Mouse (Mus musculus) stomach, embryonic 16.5 days (tissue): ENCODE measurements around the gene Cd81. TPM values are rescaled to one million over a fixed set of nuclear protein-coding genes. Genes with fewer than 3 reads are reported as not detected.

Experiments
- ATAC-seq: fragments of 200-750 bp; cut with Nextera tagmentation; 2 replicates; pipeline ENCODE4 v1.8.0; 2017; ENCODE audit warnings: moderate number of reproducible peaks, moderate TSS enrichment; ENCODE audit not compliant: insufficient read depth, low FRiP score
- H3K27ac ChIP-seq: fragments of 300-500 bp; sonication (generic); 2 replicates; pipeline ENCODE4 v1.5.1; 2014; ENCODE audit warnings: low read length
- H3K27me3 ChIP-seq: fragments of 300-500 bp; sonication (generic); 2 replicates; pipeline ENCODE4 v1.6.1; 2014; ENCODE audit warnings: low read length, control low read depth, mixed read lengths; ENCODE audit not compliant: control insufficient read depth, insufficient read depth
- H3K36me3 ChIP-seq: fragments of 300-500 bp; sonication (generic); 2 replicates; pipeline ENCODE4 v1.6.1; 2014; ENCODE audit warnings: low read length; ENCODE audit not compliant: control insufficient read depth, insufficient read depth
- H3K4me1 ChIP-seq: fragments of 300-500 bp; sonication (generic); 2 replicates; pipeline ENCODE4 v1.6.1; 2014; ENCODE audit warnings: low read length, control low read depth, mixed read lengths; ENCODE audit not compliant: control insufficient read depth, insufficient read depth
- H3K4me2 ChIP-seq: fragments of 300-500 bp; sonication (generic); 2 replicates; pipeline ENCODE4 v1.6.1; 2014; ENCODE audit warnings: low read depth, low read length, mixed read lengths
- H3K4me3 ChIP-seq: fragments of 300-500 bp; sonication (generic); replicated peaks from 2 replicates; pipeline ENCODE4 v1.5.1; 2014; ENCODE audit warnings: mild to moderate bottlenecking, low read length
- H3K9ac ChIP-seq: fragments of 300-500 bp; sonication (generic); 2 replicates; pipeline ENCODE4 v1.6.1; 2014; ENCODE audit warnings: low read length
- H3K9me3 ChIP-seq: fragments of 300-500 bp; sonication (generic); replicated peaks from 2 replicates; pipeline ENCODE4 v1.6.1; 2016; ENCODE audit warnings: low read length, control low read depth; ENCODE audit not compliant: control insufficient read depth
- WGBS: fragments of 180-500 bp; shearing (Covaris S2); extraction: QIAGEN DNeasy Blood & Tissue Kit; methylation state at CpG from one replicate; pipeline ENCODE4 v1.1.7; 2014; 5-methylcytosine and 5-hydroxymethylcytosine counted together
- polyA plus RNA-seq: library from polyadenylated mRNA; unstranded; fragments of >200 nt; fragmentation: Nextera tagmentation; extraction: Ambion mirVana; gene quantifications from 2 replicates; pipeline ENCODE4 v1.2.1, GENCODE M21; 2015

Gene Cd81
- 638 and 686 TPM in 2 replicates for polyA plus RNA-seq

GRCm38 (mm10) chr7:143052626-143053007 is at the start of gene Cd81:
Gene Cd81, plus strand, starts transcription at chr7:143052739.
- WGBS: under 1% methylated on average over 37 of the region's 37 CpGs
- peak; percentile 84 for ATAC-seq

GRCm38 (mm10) chr7:143004727-143005343 is 47.7 kb upstream of the Cd81 start, which contains the start of gene Tspan32:
Gene Tspan32, plus strand, starts transcription at chr7:143005046.
- Histone ChIP-seq H3K9me3 (no peaks in the 10 kb centered on the region), H3K36me3 (no peaks in the 10 kb centered on the region), H3K4me2 (no peak within 1 kb of the TSS), H3K9ac (peak within 1 kb of the TSS; percentile 29; the same call in 1 of the 2 replicates), H3K27me3 (no peaks in the 10 kb centered on the region), H3K4me1 (peaks cover 33% of the 10 kb centered on the region; the same call in 1 of the 2 replicates), H3K4me3 (peak within 1 kb of the TSS; percentile 10; the same call in 1 of the 2 replicates), H3K27ac (no peak within 1 kb of the TSS)
- WGBS: 72% methylated on average over 4 of the region's 4 CpGs
- ATAC-seq: no peak

More at GRCm38 (mm10) chr7:143052626-143053007, at the start of gene Cd81:
- peak within 1 kb of the TSS; percentile 98 for H3K9ac ChIP-seq
- peaks cover 35% of the 10 kb centered on the region for H3K4me1 ChIP-seq
- H3K27me3 ChIP-seq: no peaks in the 10 kb centered on the region
- H3K9me3 ChIP-seq: no peaks in the 10 kb centered on the region
- peak within 1 kb of the TSS; percentile 97 for H3K4me3 ChIP-seq
- peak within 1 kb of the TSS; percentile 84 for H3K4me2 ChIP-seq
- H3K27ac ChIP-seq: peak within 1 kb of the TSS; percentile 95
- 0 out of 2 replicates have a peak, but pooled peaks cover 3% of the 10 kb centered on the region for H3K36me3 ChIP-seq

DNA sequence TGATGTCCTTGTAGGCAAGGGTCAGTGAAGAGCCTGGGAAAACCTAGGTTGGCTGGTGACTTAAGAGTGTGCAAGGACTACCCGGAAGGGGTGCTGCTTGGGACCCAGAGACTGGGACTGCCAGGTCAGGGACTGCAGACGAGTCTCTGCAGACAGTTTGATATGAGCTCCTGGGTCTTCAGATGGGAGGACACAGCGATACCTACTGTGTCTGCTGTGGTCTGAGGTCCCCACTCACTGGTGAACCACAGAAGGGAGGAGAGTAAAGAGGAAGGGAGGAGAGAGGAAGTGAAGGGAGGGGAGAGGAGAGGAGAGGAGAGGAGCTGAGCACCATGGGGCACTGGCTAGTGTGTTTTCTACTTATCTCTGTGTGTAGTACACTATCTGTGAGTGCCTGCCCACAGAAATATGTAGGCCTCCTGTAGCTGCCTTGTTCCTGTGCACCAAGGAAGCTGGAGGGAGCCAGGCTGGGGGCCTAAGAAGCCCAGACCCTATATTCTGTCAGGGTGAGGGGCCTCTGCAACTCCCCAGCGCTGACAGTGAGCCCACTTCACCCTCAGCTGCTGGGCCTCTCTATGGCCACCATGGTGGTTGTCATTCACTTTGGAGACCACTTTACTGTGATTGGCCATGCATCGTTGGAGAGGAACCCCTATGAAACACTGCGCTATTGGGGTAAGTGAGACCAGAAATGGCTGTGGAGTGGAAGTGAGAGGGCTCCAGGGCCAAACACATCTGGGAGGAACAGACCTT is 47.0 kb upstream of the Cd81 start:
- H3K9ac ChIP-seq: peak overlapping the region; percentile 29; the same call in 1 of the 2 replicates
- no peaks in the 10 kb centered on the region for H3K36me3 ChIP-seq
- H3K27ac ChIP-seq: peak overlapping the region; percentile 26; the same call in 1 of the 2 replicates
- peaks cover 34% of the 10 kb centered on the region; the same call in 1 of the 2 replicates for H3K4me1 ChIP-seq
- peak overlapping the region; percentile 10; the same call in 1 of the 2 replicates for H3K4me3 ChIP-seq
- no peak for ATAC-seq
- no peaks in the 10 kb centered on the region for H3K27me3 ChIP-seq
- no peaks in the 10 kb centered on the region for H3K9me3 ChIP-seq
- no peak overlapping the region for H3K4me2 ChIP-seq
- WGBS: 84% methylated on average over 6 of the region's 6 CpGs

- Histone ChIP-seq H3K9ac (peak overlapping the region; percentile 29; the same call in 1 of the 2 replicates), H3K27me3 (no peaks in the 10 kb centered on the region), H3K9me3 (no peaks in the 10 kb centered on the region), H3K27ac (peak overlapping the region; percentile 26; the same call in 1 of the 2 replicates), H3K4me1 (peaks cover 41% of the 10 kb centered on the region), H3K4me3 (peak overlapping the region; percentile 10; the same call in 1 of the 2 replicates), H3K36me3 (no peaks in the 10 kb centered on the region), H3K4me2 (no peak overlapping the region)
- 0 out of 2 replicates have a peak, but pooled peaks have one; percentile 22 for ATAC-seq
- WGBS: 70% methylated on average over 2 of the region's 2 CpGs
Observed at GRCm38 (mm10) chr7:143006097-143006755, 46.3 kb upstream of the Cd81 start.

GRCm38 (mm10) chr7:143006756-143007598 is 45.6 kb upstream of the Cd81 start:
- H3K27ac ChIP-seq: no peak overlapping the region
- peaks cover 48% of the 10 kb centered on the region for H3K4me1 ChIP-seq
- H3K9ac ChIP-seq: peak overlapping the region; percentile 12; the same call in 1 of the 2 replicates
- no peaks in the 10 kb centered on the region for H3K36me3 ChIP-seq
- no peaks in the 10 kb centered on the region for H3K9me3 ChIP-seq
- no peaks in the 10 kb centered on the region for H3K27me3 ChIP-seq
- no peak overlapping the region for H3K4me3 ChIP-seq
- 84% methylated on average over 8 of the region's 8 CpGs for WGBS
- no peak for ATAC-seq
- no peak overlapping the region for H3K4me2 ChIP-seq

DNA sequence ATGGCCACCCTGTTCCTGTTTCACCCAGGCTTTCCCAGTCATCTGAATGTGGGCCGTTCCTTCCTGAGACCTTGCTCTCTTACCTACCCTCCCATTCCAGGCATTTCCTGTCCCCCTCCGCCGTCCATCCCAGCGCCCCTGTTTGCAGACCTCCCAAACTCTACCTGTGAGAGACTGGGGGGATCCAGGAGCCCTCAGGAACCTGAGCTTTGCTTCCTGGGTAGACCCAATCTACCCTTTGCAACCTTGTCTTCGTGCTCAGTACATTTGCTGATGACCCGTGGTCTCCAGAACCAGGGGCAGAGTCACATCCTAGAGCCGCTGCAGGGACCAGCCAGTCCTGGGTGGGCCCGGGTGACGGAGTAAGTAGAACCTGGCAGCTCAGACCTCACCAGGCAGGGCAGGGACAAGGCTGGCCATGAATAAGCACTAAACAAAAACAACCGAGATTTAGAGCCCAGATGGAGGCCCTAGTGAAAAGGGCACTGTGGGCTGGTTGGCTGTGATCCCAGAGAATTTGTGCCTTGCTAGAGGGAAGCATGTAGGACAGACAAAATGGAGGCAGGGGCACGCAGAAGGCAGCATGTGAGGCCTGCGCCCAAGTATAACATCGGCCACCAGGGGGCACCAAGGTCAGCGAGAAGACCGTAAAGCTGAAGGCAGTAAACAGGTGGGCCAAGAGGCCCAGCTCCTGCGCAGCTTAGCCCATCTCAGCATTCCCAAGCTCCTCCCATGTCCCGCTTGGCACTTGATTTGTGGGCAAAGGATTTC is 44.8 kb upstream of the Cd81 start:
- Histone ChIP-seq H3K36me3 (no peaks in the 10 kb centered on the region), H3K4me3 (no peak overlapping the region), H3K4me1 (peaks cover 54% of the 10 kb centered on the region), H3K4me2 (peak overlapping the region; percentile 31), H3K27ac (peak overlapping the region; percentile 94), H3K9me3 (no peaks in the 10 kb centered on the region), H3K27me3 (no peaks in the 10 kb centered on the region), H3K9ac (peak overlapping the region; percentile 62)
- 38% methylated on average over 17 of the region's 17 CpGs for WGBS
- peak; percentile 71 for ATAC-seq

GRCm38 (mm10) chr7:143008370-143008926 is 44.1 kb upstream of the Cd81 start:
- Histone ChIP-seq H3K27me3 (no peaks in the 10 kb centered on the region), H3K9me3 (no peaks in the 10 kb centered on the region), H3K36me3 (no peaks in the 10 kb centered on the region), H3K4me3 (no peak overlapping the region), H3K4me1 (peaks cover 54% of the 10 kb centered on the region), H3K9ac (peak overlapping the region; percentile 51), H3K4me2 (peak overlapping the region; percentile 31), H3K27ac (peak overlapping the region; percentile 94)
- ATAC-seq: peak; percentile 45; the same call in 1 of the 2 replicates
- WGBS: 45% methylated on average over 8 of the region's 8 CpGs
